Mouse (Mus musculus) inflammation-experienced regulatory T-cells, adult 6 months (primary cell): ENCODE data around the gene Gm8914. TPM values are rescaled to one million over a fixed set of nuclear protein-coding genes. Genes with fewer than 3 reads are reported as not detected.
"Not testable (repeated sequence)": the region's sequence is repeated elsewhere in the genome, so short reads cannot be mapped to it uniquely, and the experiment has no call there.

Experiments used
- ATAC-seq: one replicate; pipeline ENCODE4 v1.8.0; 2017
- polyA plus RNA-seq, 3 experiments: library from polyadenylated mRNA; unstranded; fragments of 100-300 nt; shearing (Covaris generic); gene quantifications; one replicate each; pipeline ENCODE4 v1.2.1; 2017

The Gm8914 gene
- polyA plus RNA-seq, result not detected

GRCm38 (mm10) chrX:91479826-91480225 is at the start of gene Gm8914:
Gene Gm8914, plus strand, starts transcription at chrX:91480126.
- ATAC-seq, result not testable (repeated sequence)

Other genes with a start within 250 kb of the Gm8914 start
- not detected for gene Mageb2, start 148.4 kb upstream of the Gm8914 start, polyA plus RNA-seq
- not detected for gene Gm5072, start 87.6 kb upstream of the Gm8914 start, polyA plus RNA-seq
- not detected for gene 1700084M14Rik, start 95.8 kb downstream of the Gm8914 start, polyA plus RNA-seq
- not detected for gene Gm14781, start 152.1 kb downstream of the Gm8914 start, polyA plus RNA-seq